Comparison of ENCODE assay signal across 8 mouse cellular contexts in genomic region chr4:138972139-138972826, GRCm38 (mm10). TPM values are rescaled to one million over a fixed set of nuclear protein-coding genes. Genes with fewer than 3 reads are reported as not detected.
DNase-seq lines count a peak whose midpoint lies in the region; ATAC-seq and TF ChIP-seq lines count a peak whose summit lies in the region.

No protein-coding gene starts in this region.

- intact Hi-C loops in left cerebral cortex, adult 2 months (cut with DNase I): no loop called here
- intact Hi-C loops in left cerebral cortex, postnatal 4 days (cut with DNase I): no loop called here

- H3K4me2 ChIP-seq in intestine, embryonic 15.5 days (replicated peaks): peak overlapping the region; percentile 98
- H3K4me2 ChIP-seq in midbrain, postnatal 0 days (ENCODE audit: low read depth, low read length, poor library complexity, severe bottlenecking): peak overlapping the region; percentile 74

- peak overlapping the region; percentile 98 for H3K9ac ChIP-seq in intestine, embryonic 15.5 days
- H3K9ac ChIP-seq in liver, adult 2 months (ENCODE audit: low read depth, low read length): peak overlapping the region; percentile 94
- no peak overlapping the region for H3K9ac ChIP-seq in midbrain, postnatal 0 days (replicated peaks; ENCODE audit: low read length, poor library complexity, severe bottlenecking)

- peaks cover 13% of the 10 kb centered on the region; the same call in 1 of the 2 replicates for H3K4me1 ChIP-seq in intestine, embryonic 15.5 days (replicated peaks)
- peaks cover 34% of the 10 kb centered on the region for H3K4me1 ChIP-seq in liver, adult 2 months (ENCODE audit: control insufficient read depth, insufficient read depth, low read length)
- H3K4me1 ChIP-seq in midbrain, postnatal 0 days (ENCODE audit: insufficient read depth, low read length): peaks cover 9% of the 10 kb centered on the region

- 16% methylated on average over 20 of the region's 20 CpGs for WGBS in intestine, embryonic 15.5 days
- 1% methylated on average over 20 of the region's 20 CpGs for WGBS in liver, adult 2 months
- WGBS in midbrain, postnatal 0 days: 20% methylated on average over 20 of the region's 20 CpGs

- no peaks in the 10 kb centered on the region; the same call in 1 of the 2 replicates for H3K79me2 ChIP-seq in liver, adult 2 months (ENCODE audit: control insufficient read depth, insufficient read depth, low read length)

- peak in 1 of 2 experiments; percentile 41 for DNase-seq in left cerebral cortex, adult 2 months (ENCODE audit: extremely low spot score in 1 of 2, low spot score in 2 of 2)
- DNase-seq in left cerebral cortex, postnatal 4 days: no peak
- peak; percentile 82 for DNase-seq in embryo, embryonic 10 days (ENCODE audit: low spot score)
- DNase-seq in gonadal fat pad, adult 2 months (ENCODE audit: low read depth): peak; percentile 74
- peak; percentile 98 for DNase-seq in liver, adult 2 months (ENCODE audit: extremely low read depth, low read depth, low spot score)
- DNase-seq in midbrain, postnatal 0 days (ENCODE audit: low spot score): peak; percentile 67
- DNase-seq in testis, postnatal 10 days (ENCODE audit: low spot score): peak; percentile 74

- peak overlapping the region; percentile 59 for H3K4me3 ChIP-seq in left cerebral cortex, adult 2 months
- peak overlapping the region; percentile 72 for H3K4me3 ChIP-seq in intestine, embryonic 15.5 days (replicated peaks)
- peak overlapping the region; percentile 83 for H3K4me3 ChIP-seq in liver, adult 2 months (ENCODE audit: insufficient read depth, low read depth, low read length)
- peak overlapping the region; percentile 36; the same call in 1 of the 2 replicates for H3K4me3 ChIP-seq in midbrain, postnatal 0 days (ENCODE audit: low read depth, low read length)

- H3K9me3 ChIP-seq in intestine, embryonic 15.5 days: no peaks in the 10 kb centered on the region
- H3K9me3 ChIP-seq in midbrain, postnatal 0 days (ENCODE audit: low read length): no peaks in the 10 kb centered on the region

- no peaks in the 10 kb centered on the region for H3K36me3 ChIP-seq in intestine, embryonic 15.5 days
- no peaks in the 10 kb centered on the region for H3K36me3 ChIP-seq in liver, adult 2 months (ENCODE audit: control insufficient read depth, insufficient read depth, low read length)
- no peaks in the 10 kb centered on the region for H3K36me3 ChIP-seq in midbrain, postnatal 0 days (ENCODE audit: insufficient read depth, low read length)

- no peaks in the 10 kb centered on the region for H3K27me3 ChIP-seq in intestine, embryonic 15.5 days (replicated peaks)
- H3K27me3 ChIP-seq in liver, adult 2 months (ENCODE audit: control insufficient read depth, insufficient read depth, low read length): no peaks in the 10 kb centered on the region
- peaks cover 3% of the 10 kb centered on the region; the same call in 1 of the 2 replicates for H3K27me3 ChIP-seq in midbrain, postnatal 0 days (ENCODE audit: insufficient read depth, low read length)

- peak; percentile 19 for TF ChIP-seq CTCF in left cerebral cortex, adult 2 months (IDR thresholded peaks at IDR 0.05)
- peak; percentile 10; the same call in 1 of the 2 replicates for TF ChIP-seq CTCF in liver, adult 2 months (IDR thresholded peaks at IDR 0.05; ENCODE audit: low read depth, low read length)
- peak; percentile 51 for TF ChIP-seq CTCF in midbrain, postnatal 0 days (IDR thresholded peaks at IDR 0.05)

- peak; percentile 63 for ATAC-seq in intestine, embryonic 15.5 days
- peak; percentile 31; the same call in 1 of the 2 replicates for ATAC-seq in midbrain, postnatal 0 days (ENCODE audit: low FRiP score)

- peak overlapping the region; percentile 56 for H3K27ac ChIP-seq in left cerebral cortex, adult 2 months
- H3K27ac ChIP-seq in intestine, embryonic 15.5 days: peak overlapping the region; percentile 96
- peak overlapping the region; percentile 98 for H3K27ac ChIP-seq in liver, adult 2 months (replicated peaks; ENCODE audit: insufficient read depth, low read depth, low read length)
- H3K27ac ChIP-seq in midbrain, postnatal 0 days (ENCODE audit: low read depth, low read length): no peak overlapping the region

- peak; percentile 60; the same call in 1 of the 2 replicates for TF ChIP-seq POLR2A in liver, adult 2 months (IDR thresholded peaks at IDR 0.05; ENCODE audit: extremely low read depth, insufficient read depth, low read length)

RNA-seq across cellular contexts. Expression of gene Tmco4, which starts 0.4 kb away (rescaled TPM):
- total RNA-seq in left cerebral cortex, adult 2 months (2021): 1 to 10 TPM; 2.0 to 3.7 TPM
- 1 to 10 TPM in 1 of 2 experiments, under 1 TPM in 1; 0.74 to 1.4 TPM for total RNA-seq in left cerebral cortex, postnatal 4 days (2021)
- polyA plus RNA-seq in gonadal fat pad, adult 2 months (2012; rRNA removed): 20.7 and 21.5 TPM in 2 replicates
- 14.1 and 14.3 TPM in 2 replicates for polyA plus RNA-seq in intestine, embryonic 15.5 days (2015; fragmentation: Nextera tagmentation; extraction: Ambion mirVana)
- 10.2 and 12.6 TPM in 2 replicates for total RNA-seq in liver, adult 2 months (2014; rRNA removed)
- polyA plus RNA-seq in liver, adult 2 months (2012; rRNA removed): 14.6 and 15.3 TPM in 2 replicates
- 1.9 and 2.9 TPM in 2 replicates for total RNA-seq in midbrain, postnatal 0 days (2014; rRNA removed)
- polyA plus RNA-seq in midbrain, postnatal 0 days (2015; fragmentation: Nextera tagmentation; extraction: Ambion mirVana): 1.1 and 1.3 TPM in 2 replicates

RNA-seq across cellular contexts. Expression of gene Rnf186, which starts 5.4 kb away (rescaled TPM):
- total RNA-seq in left cerebral cortex, adult 2 months (2021): not detected
- not detected for total RNA-seq in left cerebral cortex, postnatal 4 days (2021)
- polyA plus RNA-seq in gonadal fat pad, adult 2 months (2012; rRNA removed): 96.1 and 101 TPM in 2 replicates
- 79.5 and 98.0 TPM in 2 replicates for polyA plus RNA-seq in intestine, embryonic 15.5 days (2015; fragmentation: Nextera tagmentation; extraction: Ambion mirVana)
- 5.5 and 13.4 TPM in 2 replicates for total RNA-seq in liver, adult 2 months (2014; rRNA removed)
- polyA plus RNA-seq in liver, adult 2 months (2012; rRNA removed): 24.5 and 25.8 TPM in 2 replicates
- total RNA-seq in midbrain, postnatal 0 days (2014; rRNA removed): not detected in 2 replicates
- not detected in 2 replicates for polyA plus RNA-seq in midbrain, postnatal 0 days (2015; fragmentation: Nextera tagmentation; extraction: Ambion mirVana)

RNA-seq across cellular contexts. Expression of gene Otud3, which starts 58.5 kb away (rescaled TPM):
- total RNA-seq in left cerebral cortex, adult 2 months (2021): 10 to 100 TPM; 20.3 to 20.4 TPM
- total RNA-seq in left cerebral cortex, postnatal 4 days (2021): 10 to 100 TPM; 12.5 to 12.8 TPM
- 7.6 and 9.4 TPM in 2 replicates for polyA plus RNA-seq in gonadal fat pad, adult 2 months (2012; rRNA removed)
- polyA plus RNA-seq in intestine, embryonic 15.5 days (2015; fragmentation: Nextera tagmentation; extraction: Ambion mirVana): 4.5 and 6.2 TPM in 2 replicates
- 4.1 and 5.6 TPM in 2 replicates for total RNA-seq in liver, adult 2 months (2014; rRNA removed)
- polyA plus RNA-seq in liver, adult 2 months (2012; rRNA removed): 4.1 and 5.1 TPM in 2 replicates
- total RNA-seq in midbrain, postnatal 0 days (2014; rRNA removed): 8.5 and 9.0 TPM in 2 replicates
- polyA plus RNA-seq in midbrain, postnatal 0 days (2015; fragmentation: Nextera tagmentation; extraction: Ambion mirVana): 3.1 and 3.8 TPM in 2 replicates
